Mouse (Mus musculus) frontal cortex, adult (tissue): Measurements from ENCODE around the gene Sbf1.

Experiments
- ATAC-seq: cut with Nextera tagmentation; 2 replicates; pipeline ENCODE4 v1.9.2; 2017; ENCODE audit warnings: mild to moderate bottlenecking, moderate library complexity, mixed read lengths; ENCODE audit not compliant: low TSS enrichment

Gene Sbf1

DNA sequence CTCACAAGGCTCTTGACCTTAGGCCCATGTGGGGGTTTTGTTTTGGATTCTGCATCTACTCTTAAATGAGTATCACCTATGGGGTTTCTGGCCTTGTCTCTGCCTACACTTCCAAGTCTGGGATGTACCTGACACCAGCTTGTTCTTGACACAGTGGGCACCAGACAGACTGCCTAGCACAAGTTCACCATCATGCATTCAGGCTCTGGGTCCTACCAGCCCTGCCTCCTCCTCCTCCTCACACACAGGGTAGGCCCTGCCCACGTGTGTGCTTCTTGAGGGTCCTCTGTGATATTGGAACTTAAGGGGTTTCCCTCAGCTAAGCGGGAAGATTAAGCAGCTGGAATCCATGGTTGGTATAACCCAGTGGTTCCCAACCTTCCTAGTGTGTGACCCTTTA, 31.0 kb downstream of the Sbf1 start:
- no peak for ATAC-seq

DNA sequence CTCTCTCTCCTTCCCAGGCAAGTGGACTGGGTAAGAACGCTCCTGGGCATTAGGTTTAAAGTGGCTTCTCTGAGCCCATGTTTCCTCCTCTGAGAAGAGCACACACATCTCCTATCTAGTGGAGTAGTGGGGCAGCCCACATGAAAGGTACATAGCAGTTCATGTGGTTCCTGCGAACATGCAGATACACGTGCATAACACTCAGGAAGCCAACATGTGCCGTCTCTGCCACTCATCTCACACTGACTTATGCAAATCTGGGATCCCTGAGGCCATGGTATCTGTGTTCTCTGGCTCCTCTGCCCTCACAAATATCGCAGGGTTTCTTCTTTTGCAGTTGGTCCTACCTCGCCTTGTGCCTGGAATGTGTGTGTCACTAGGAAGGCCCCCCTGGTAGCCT, 32.6 kb downstream of the Sbf1 start:
- ATAC-seq: no peak

DNA sequence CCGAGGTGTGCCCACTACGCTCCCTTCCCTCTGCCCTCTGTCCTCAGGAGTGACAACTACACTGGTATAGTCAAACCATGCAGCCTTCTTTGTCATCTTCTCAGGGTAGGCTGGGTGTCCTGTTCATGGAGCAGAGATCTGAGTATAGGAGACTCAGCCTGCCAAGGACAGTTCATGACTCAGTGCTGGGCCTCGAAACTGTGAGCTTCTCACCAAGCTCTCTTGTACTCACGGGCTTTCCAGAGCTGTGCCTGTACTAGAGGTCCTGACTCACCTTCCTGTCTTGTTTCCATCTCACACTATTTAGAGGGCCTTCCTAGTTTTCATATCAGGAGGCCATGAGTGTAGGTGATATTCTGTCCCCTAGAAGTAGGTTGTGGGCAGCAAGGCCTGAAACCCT, 37.7 kb downstream of the Sbf1 start:
- ATAC-seq: no peak

DNA sequence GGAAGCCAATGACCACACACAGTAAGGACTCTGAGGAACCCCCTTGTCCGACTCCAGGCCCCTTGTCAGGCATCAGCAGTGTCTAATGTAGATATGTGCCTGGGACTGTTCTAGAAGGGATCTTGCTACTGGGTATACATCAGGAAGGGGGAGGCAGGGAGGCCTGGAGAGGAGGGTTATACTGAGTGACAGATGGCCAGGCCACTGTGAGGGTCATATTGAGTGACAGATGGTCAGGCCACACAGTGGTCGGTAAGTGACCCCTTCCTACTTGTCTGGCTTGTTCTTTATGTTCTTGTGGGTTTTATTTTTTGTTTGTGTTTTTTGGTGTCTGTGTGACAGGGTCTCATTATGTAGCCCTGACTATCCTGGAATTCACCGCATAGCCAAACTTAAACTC, 39.6 kb downstream of the Sbf1 start:
- no peak for ATAC-seq

DNA sequence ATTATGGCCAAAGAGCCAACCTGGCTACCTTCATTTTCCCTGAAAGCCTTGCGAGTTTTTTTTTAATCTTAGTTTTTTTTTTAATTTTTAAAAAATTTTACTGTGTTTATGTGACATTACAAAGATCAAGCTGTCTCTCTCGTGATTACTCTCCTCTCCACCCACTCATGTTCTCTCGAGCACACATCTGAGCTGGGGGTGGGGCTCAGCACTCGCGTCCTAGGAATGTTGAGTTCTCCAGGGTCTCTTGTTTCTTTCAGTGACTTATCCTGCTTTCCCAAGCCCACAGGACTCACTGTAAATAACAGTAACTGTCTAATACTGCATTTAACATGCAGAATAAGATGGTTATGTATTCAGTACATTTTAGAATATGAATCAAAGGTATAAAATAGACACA, 50.6 kb downstream of the Sbf1 start:
- ATAC-seq: no peak

DNA sequence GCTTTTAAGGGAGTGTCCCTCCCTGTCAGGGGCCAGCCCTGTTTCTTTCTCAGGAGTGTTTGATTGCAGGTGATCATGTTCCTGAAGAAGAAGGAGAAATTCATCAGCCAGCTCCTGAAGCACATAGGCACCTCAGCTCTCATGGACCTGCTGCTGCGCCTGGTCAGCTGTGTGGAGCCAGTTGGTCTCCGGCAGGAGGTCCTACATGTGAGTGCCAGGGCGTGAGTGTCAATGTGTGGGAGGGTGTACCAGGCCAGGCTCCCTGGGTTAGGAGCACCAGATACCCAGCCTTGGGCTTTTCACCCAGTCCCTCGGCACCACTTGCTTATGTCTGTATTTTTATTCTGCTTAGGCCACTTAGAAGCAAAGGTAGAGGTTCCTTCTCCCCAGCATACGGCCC, 56.1 kb downstream of the Sbf1 start:
- no peak for ATAC-seq

DNA sequence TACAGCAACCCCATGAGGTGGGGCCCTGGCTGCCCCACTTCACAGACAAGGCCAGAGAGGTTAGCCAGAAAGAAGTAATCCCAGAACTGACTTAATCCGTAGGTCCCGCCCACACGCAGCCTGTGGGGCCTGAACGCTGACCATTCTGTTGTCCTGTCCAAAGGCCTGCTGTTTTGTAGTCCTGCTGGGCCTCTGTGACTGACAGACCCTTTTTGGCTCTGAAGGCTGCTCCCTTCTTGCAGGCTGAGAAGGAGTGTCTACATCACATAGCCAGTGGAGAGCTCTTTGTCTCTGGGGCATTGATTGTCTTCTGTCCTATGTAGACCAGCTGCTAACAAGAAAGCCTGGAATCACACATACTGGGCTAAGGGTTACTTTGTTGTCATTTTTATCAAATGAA, 59.8 kb downstream of the Sbf1 start:
- no peak for ATAC-seq

DNA sequence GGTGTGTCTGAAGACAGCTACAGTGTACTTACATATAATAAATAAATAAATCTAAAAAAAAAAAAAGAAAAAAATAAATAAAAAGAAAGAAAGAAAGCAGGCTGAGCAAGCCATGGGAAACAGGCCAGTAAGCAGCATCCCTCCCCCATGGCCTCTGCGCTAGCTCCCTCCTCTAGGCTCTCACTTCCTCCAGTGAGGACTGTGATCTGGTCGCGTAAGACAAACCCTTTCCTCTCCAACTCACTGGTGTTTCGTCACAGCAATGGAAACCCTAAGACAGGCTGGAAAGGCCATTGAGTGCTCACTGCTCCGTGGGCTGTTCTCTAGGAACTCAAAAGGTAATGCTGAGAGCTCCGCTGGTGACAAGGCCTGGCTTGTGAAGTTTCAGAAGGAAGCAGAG, 66.0 kb downstream of the Sbf1 start:
- ATAC-seq: no peak

DNA sequence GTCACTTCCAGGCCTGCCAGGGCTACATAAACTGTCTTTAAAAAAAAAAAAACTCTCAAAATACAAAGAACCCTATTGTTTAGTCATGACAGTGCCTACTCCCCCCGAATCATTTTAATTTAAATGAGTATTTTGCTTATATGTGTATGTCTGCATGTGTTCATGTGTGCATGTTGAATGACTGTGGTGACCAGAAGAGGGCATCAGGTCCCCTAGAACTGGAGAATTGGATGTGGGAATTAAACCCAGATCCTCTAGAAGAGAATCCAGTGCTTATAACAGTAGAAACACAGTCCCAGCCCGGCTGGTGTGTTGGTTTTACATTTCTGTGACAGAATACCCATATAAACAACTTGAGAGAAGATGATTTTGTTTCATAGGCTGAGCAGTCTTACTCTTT, 74.1 kb downstream of the Sbf1 start:
- no peak for ATAC-seq

DNA sequence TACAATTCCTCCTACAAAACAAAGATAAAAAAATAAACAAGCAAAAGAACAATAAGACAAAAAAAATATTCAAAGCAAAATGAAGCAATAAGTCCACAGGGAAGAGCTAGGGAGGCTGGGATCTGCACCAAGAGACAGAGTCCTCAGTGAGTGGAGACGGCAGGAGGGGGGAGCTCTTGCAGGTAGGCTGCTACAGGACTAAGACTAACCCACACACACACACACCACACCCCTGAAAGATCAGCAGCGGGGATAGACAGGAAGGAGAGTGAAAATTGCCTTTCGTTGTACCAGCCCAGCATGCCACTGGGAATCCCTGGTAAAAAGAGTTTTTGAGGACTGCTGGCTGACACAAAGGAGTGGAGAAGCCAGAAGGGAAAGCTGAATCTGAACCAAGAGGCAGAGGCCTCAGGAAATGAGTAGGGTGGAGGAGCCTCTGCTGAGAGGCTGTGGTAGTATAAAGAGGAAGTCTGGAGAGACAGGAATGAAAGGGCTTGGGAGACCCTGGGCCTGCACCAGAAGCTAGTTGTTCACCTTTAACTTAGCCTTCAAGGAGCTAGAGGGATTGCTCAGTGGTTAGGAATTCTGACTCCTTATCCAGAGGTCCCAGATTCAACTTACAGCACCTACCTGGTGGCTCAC, 75.2 kb downstream of the Sbf1 start:
- ATAC-seq: no peak
